Mouse (Mus musculus): ENCODE measurements around the gene Otogl. TPM values are rescaled to one million over a fixed set of nuclear protein-coding genes. Genes with fewer than 3 reads are reported as not detected.

Gene Otogl
- polyA plus RNA-seq, 1 experiment from 2014 or later, result 0.10 TPM

DNA sequence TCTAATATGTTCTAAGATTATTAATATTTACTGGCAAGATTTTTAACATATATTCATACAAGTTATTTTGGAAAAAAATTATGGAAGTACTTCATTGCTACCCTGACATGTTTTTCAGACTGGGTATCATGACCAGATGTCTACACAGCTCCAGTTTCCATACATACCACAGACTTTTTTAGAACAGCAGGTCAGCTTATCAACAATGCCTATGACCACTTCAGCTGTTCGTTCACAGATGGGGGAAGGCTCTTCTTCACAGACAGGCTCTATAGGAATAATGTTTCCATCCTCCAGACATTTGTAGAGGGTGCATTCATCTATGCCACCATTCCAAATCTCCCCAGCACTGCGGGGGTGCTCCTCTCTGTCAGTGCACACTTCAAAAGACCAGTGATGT is 132.4 kb downstream of the Otogl start:
- 82% methylated on average over 2 of the region's 2 CpGs for WGBS
- no peaks in the 10 kb centered on the region for H3K4me1 ChIP-seq
- DNase-seq (ENCODE audit: low spot score), result no peak
- H3K36me3 ChIP-seq (replicated peaks), result no peaks in the 10 kb centered on the region
- H3K4me3 ChIP-seq, result no peak overlapping the region
- no peaks in the 10 kb centered on the region for H3K27me3 ChIP-seq (replicated peaks; ENCODE audit: low read depth, poor library complexity, severe bottlenecking)
- H3K27ac ChIP-seq (replicated peaks), result no peak overlapping the region
- H3K9me3 ChIP-seq, result no peaks in the 10 kb centered on the region

DNA sequence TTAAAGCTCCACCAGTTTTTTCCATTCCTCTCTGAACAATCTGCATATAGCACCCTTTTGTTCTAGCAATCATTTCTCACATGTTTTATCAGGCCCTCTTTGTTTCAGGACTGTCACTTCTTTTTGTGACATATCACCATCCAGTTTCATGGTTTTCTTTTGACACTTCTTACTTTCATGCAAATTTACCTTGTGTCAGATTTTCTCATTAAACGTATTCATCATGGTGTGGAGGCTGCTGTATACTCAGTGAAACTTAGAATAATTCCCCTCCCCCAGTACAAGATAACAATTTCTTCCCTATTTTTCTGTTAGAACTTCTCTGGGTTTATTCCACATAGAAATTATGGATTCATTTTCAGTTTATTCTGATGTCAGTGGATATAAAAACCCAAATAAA is 152.3 kb downstream of the Otogl start:
- H3K9me3 ChIP-seq, result no peaks in the 10 kb centered on the region
- 78% methylated on average over 1 of the region's 1 CpGs for WGBS
- no peaks in the 10 kb centered on the region for H3K4me1 ChIP-seq
- H3K27ac ChIP-seq (replicated peaks), result no peak overlapping the region
- H3K4me3 ChIP-seq, result no peak overlapping the region
- H3K36me3 ChIP-seq (replicated peaks), result no peaks in the 10 kb centered on the region
- DNase-seq (ENCODE audit: low spot score), result no peak
- no peaks in the 10 kb centered on the region for H3K27me3 ChIP-seq (replicated peaks; ENCODE audit: low read depth, poor library complexity, severe bottlenecking)

DNA sequence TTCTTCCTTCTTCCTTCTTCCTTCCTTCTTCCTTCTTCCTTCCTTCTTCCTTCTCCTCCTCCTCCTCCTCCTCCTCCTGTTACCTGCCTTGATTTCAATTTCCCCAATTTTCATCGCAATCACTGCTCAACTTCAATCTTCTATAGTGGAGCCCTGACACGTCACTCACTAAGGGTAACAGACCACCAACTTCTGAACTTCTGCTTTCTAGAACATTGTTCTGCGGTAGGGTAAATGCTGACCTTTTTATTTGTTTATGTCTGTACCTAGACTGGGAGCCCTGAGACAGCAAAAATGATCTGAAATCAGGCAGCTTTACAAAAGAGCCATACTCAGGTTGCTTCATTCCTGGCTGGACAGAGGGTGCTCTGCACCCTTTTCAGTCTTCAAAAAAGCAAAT is 158.5 kb downstream of the Otogl start:
- DNase-seq (ENCODE audit: low spot score), result no peak
- Histone ChIP-seq H3K4me1 (peaks cover 14% of the 10 kb centered on the region), H3K27me3 (replicated peaks; ENCODE audit: low read depth, poor library complexity, severe bottlenecking) (no peaks in the 10 kb centered on the region), H3K4me3 (no peak overlapping the region), H3K27ac (replicated peaks) (no peak overlapping the region), H3K9me3 (no peaks in the 10 kb centered on the region), H3K36me3 (replicated peaks) (no peaks in the 10 kb centered on the region)
- WGBS, result 89% methylated on average over 3 of the region's 3 CpGs

DNA sequence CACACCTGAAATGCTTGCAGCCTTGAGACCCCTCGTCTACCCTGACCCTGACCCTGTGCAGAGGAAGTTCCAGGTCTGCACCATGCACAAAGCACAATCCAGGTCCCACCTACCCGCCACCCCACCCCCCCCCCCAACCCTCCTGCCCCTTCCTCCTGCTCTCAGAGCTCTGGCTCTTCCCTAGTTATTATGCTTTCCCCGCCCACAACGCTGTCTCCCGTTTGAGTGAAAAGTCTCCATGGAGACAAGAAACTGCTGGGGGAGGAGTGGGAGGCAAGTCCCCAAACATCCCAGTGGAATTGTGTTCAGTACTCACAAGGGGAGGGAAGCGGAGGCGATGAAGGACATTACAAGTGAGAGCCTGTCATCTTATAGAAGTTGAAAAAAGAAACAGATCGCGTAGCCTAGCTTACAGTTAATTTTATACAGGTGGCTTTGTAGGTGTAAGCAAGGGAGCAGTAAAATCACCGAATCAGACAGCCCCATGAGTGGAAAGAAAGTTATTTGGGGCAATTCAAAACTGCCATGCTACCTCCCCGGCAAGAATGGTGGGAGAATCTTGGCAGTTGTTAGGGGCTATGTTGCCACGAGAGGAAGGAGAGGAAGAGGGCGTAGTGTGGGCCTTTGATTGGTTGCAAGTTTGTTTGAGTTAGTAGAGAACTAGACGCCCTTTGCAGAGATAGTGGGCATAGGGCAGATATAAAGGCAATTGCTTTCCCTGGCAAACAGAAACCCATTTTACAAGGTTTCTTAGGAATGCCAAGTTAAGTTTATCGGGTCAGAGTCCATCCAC is 159.4 kb downstream of the Otogl start:
- peaks cover 14% of the 10 kb centered on the region for H3K4me1 ChIP-seq
- no peaks in the 10 kb centered on the region for H3K9me3 ChIP-seq
- H3K27me3 ChIP-seq (replicated peaks; ENCODE audit: low read depth, poor library complexity, severe bottlenecking), result no peaks in the 10 kb centered on the region
- peak; percentile 37 for DNase-seq (ENCODE audit: low spot score)
- H3K27ac ChIP-seq (replicated peaks), result no peak overlapping the region
- no peaks in the 10 kb centered on the region for H3K36me3 ChIP-seq (replicated peaks)
- 32% methylated on average over 15 of the region's 15 CpGs for whole genome bisulfite sequencing
- peak overlapping the region; percentile 41 for H3K4me3 ChIP-seq

DNA sequence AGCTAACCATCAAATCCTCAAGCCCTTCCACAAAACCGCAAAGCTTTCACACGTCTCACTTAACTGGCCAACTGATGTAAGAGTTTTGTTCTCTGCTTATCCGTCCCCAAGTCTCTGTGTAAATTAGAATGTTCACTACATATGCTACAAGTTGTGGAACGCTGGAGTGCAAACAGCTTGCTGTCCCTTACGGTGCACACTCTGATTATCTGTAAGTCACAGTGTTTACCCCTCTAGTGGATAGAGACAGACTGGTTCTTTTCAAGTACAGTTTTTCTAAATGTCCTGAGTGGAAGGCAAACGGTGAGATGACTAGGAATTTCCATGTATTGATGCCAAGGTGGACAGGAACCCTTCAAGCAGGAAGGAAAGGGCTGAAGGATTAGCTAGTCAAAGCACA is 160.0 kb downstream of the Otogl start:
- no peak for DNase-seq (ENCODE audit: low spot score)
- 39% methylated on average over 6 of the region's 6 CpGs for WGBS

DNA sequence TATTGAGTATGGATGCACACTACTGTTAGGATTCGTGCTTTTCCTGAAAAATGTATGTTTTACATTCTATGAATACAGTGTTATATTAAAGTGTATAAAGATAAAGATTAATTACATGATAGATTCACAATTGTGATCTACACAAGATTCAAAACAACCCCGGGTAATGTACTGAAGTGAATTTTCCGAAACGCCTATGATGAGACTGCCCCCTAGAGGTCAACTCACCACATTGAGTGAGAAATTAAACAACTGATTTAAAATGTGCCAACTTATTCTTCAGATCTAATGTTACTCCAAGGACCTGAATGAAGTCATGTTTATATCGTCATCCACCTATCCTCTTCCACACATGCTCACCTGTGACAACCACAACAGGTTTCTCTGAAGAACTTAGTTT is 164.4 kb downstream of the Otogl start:
- Histone ChIP-seq H3K9me3 (no peaks in the 10 kb centered on the region), H3K36me3 (replicated peaks) (no peaks in the 10 kb centered on the region), H3K27ac (replicated peaks) (no peak overlapping the region), H3K4me3 (no peak overlapping the region), H3K27me3 (replicated peaks; ENCODE audit: low read depth, poor library complexity, severe bottlenecking) (no peaks in the 10 kb centered on the region), H3K4me1 (peaks cover 9% of the 10 kb centered on the region)
- 22% methylated on average over 5 of the region's 5 CpGs for WGBS
- peak; percentile 11 for DNase-seq (ENCODE audit: low spot score)

More for the DNA sequence above, 160.0 kb downstream of the Otogl start:
- H3K9me3 ChIP-seq, result no peaks in the 10 kb centered on the region
- H3K27me3 ChIP-seq (replicated peaks; ENCODE audit: low read depth, poor library complexity, severe bottlenecking), result no peaks in the 10 kb centered on the region
- H3K4me1 ChIP-seq, result peaks cover 14% of the 10 kb centered on the region
- peak overlapping the region; percentile 41 for H3K4me3 ChIP-seq
- no peaks in the 10 kb centered on the region for H3K36me3 ChIP-seq (replicated peaks)
- no peak overlapping the region for H3K27ac ChIP-seq (replicated peaks)

DNA sequence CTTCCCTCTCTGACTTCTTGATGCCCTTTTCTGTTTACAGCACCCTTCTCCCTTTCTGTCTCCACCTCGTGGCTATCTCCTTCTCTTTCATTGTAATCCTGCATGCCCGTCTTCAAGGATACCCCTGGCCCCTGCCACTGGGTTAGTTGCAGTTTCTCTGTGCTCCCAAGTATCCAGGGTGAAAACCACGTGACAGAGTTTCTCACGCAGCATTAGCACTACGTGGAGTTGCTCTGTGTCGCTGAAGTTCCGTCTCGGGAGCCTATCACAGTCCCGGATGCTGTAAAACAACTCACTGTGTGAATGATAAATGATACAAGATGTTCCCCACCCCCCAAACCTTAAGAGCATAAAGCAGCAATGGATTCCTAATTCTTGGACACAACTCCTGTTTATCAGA is 165.2 kb downstream of the Otogl start:
- Histone ChIP-seq H3K27me3 (replicated peaks; ENCODE audit: low read depth, poor library complexity, severe bottlenecking) (no peaks in the 10 kb centered on the region), H3K36me3 (replicated peaks) (no peaks in the 10 kb centered on the region), H3K4me3 (no peak overlapping the region), H3K4me1 (peaks cover under 1% of the 10 kb centered on the region), H3K27ac (replicated peaks) (no peak overlapping the region), H3K9me3 (no peaks in the 10 kb centered on the region)
- 30% methylated on average over 9 of the region's 9 CpGs for WGBS
- no peak for DNase-seq (ENCODE audit: low spot score)

DNA sequence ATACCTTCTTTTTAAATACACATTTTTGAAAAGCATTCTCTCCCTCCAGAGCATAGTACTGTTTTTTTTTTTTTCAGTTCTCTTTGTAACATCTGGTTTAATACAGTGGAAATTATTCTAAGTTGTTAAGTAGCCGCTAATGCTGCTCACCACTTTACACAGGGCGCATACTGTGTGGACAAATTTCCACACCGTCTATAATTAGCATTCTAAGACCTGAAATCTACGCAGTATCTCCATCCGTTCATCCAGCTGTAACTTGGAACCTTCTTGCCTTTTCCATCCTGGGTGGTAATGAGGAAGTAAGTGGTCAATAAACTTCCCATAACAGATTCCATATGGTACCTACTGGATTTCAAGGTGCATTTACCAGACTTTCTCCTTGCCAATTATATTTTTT is 172.1 kb downstream of the Otogl start:
- no peaks in the 10 kb centered on the region for H3K36me3 ChIP-seq (replicated peaks)
- no peak for DNase-seq (ENCODE audit: low spot score)

DNA sequence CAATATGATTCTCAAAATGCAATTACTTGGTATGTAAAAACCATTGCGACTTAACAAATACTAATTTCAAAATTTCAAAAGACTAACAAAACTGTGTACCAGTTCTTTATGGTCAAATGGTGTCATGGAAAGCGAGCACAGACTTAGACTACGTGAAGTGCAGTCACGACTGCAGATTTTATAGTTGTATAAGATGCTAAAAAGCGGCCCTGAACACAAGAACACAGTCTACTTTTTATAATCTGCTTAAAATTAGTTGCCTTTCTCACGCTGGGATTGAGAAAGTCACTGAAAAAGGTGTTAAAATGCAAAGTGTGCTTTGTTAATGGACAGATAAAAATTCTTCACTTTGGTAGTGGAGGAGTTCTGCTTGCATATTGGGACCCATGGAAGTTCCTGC is 174.2 kb downstream of the Otogl start:
- Histone ChIP-seq H3K4me1 (no peaks in the 10 kb centered on the region), H3K4me3 (no peak overlapping the region), H3K27ac (replicated peaks) (no peak overlapping the region), H3K36me3 (replicated peaks) (no peaks in the 10 kb centered on the region), H3K27me3 (replicated peaks; ENCODE audit: low read depth, poor library complexity, severe bottlenecking) (no peaks in the 10 kb centered on the region), H3K9me3 (no peaks in the 10 kb centered on the region)
- no peak for DNase-seq (ENCODE audit: low spot score)
- WGBS, result 86% methylated on average over 6 of the region's 6 CpGs

More for the DNA sequence above, 172.1 kb downstream of the Otogl start:
- H3K27me3 ChIP-seq (replicated peaks; ENCODE audit: low read depth, poor library complexity, severe bottlenecking), result no peaks in the 10 kb centered on the region
- H3K27ac ChIP-seq (replicated peaks), result no peak overlapping the region
- no peak overlapping the region for H3K4me3 ChIP-seq
- H3K4me1 ChIP-seq, result no peaks in the 10 kb centered on the region
- 79% methylated on average over 5 of the region's 5 CpGs for WGBS
- H3K9me3 ChIP-seq, result no peaks in the 10 kb centered on the region

DNA sequence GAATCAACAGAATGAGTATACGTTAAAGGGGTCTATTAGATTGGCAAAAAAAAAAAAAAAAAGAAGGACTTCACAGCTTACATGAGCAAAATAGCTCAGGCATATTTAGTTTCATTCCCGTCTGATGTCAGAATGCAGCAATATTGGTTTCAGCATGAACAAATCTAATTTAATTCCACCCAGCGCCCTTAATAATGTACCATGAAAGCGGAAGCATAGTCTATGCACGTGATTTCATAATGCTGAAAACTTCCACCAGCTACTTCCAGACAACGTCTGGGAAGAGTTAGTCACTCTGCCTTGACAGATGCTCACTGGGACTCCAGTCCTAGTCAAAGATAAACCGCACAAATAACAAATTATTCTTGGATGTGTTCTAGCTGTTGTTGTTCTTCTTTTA is 176.5 kb downstream of the Otogl start:
- no peaks in the 10 kb centered on the region for H3K27me3 ChIP-seq (replicated peaks; ENCODE audit: low read depth, poor library complexity, severe bottlenecking)
- no peak for DNase-seq (ENCODE audit: low spot score)
- H3K4me3 ChIP-seq, result no peak overlapping the region
- H3K27ac ChIP-seq (replicated peaks), result no peak overlapping the region
- 67% methylated on average over 7 of the region's 7 CpGs for WGBS
- no peaks in the 10 kb centered on the region for H3K9me3 ChIP-seq
- H3K36me3 ChIP-seq (replicated peaks), result no peaks in the 10 kb centered on the region
- H3K4me1 ChIP-seq, result no peaks in the 10 kb centered on the region

DNA sequence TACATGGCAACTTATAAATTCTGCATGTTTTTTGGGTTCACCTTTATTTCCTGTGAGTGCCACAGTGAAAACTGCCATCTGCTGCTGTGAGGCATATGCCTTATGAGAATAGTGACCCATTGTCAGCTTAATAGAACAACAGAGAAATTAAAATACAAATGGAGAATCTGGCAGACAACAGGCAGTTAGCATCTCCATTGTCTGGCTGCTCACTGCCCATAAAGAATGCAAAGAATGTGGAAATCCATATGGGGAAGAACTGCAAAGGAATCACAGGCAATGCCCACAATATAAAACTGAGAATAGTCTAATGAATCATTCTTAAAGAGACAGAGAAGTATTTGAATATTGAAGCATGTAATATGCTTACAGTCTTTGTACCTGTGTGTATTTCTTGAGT is 177.6 kb downstream of the Otogl start:
- Histone ChIP-seq H3K36me3 (replicated peaks) (no peaks in the 10 kb centered on the region), H3K4me3 (no peak overlapping the region), H3K9me3 (no peaks in the 10 kb centered on the region), H3K27me3 (replicated peaks; ENCODE audit: low read depth, poor library complexity, severe bottlenecking) (no peaks in the 10 kb centered on the region), H3K27ac (replicated peaks) (no peak overlapping the region), H3K4me1 (no peaks in the 10 kb centered on the region)
- DNase-seq (ENCODE audit: low spot score), result no peak

DNA sequence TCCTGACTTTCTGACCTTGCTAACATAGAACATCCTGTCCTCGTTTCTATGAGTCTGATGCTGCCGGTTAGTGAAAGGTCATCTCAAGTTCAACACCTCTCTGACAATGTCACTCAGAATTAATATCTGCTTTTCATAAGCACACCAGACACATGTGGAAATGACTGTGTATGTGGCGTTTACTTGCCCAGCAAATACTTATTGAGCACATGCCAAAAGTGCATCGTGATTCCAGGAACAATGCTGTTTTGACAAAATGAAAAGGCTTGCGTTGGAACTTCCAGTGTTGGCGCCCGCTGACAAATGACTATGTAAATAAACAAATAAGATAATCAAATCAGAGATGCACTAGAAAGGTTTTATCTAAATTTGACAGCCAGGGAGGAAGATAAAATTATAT is 186.3 kb downstream of the Otogl start:
- Histone ChIP-seq H3K27ac (replicated peaks) (no peak overlapping the region), H3K27me3 (replicated peaks; ENCODE audit: low read depth, poor library complexity, severe bottlenecking) (no peaks in the 10 kb centered on the region), H3K4me3 (no peak overlapping the region), H3K36me3 (replicated peaks) (no peaks in the 10 kb centered on the region), H3K9me3 (no peaks in the 10 kb centered on the region), H3K4me1 (no peaks in the 10 kb centered on the region)
- DNase-seq (ENCODE audit: low spot score), result no peak
- 55% methylated on average over 7 of the region's 7 CpGs for WGBS

DNA sequence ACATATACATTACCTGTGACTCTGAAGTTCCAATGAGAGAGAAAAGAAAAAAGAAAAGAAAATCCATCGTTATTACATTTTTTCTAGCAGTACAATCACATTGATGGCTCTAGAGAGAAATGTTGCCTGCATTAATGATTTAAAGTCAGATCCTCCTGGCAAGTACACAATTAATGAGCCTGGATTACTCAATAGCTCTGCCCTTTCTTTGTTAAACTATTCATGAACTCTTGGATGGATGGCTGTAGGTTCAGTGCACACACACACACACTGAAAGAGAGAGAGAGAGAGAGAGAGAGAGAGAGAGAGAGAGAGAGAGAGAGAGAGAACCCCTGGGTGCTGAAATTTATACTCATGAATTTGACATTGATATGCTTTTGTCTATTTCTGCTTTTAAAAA is 192.1 kb downstream of the Otogl start, which contains the start of gene Ptprq:
TSS of gene Ptprq (minus strand) at position 246 of the 400 bp plus-strand sequence.
- no peaks in the 10 kb centered on the region for H3K9me3 ChIP-seq

More for the DNA sequence above, 192.1 kb downstream of the Otogl start, which contains the start of gene Ptprq:
- DNase-seq (ENCODE audit: low spot score), result no peak
- WGBS, result 73% methylated on average over 1 of the region's 1 CpGs
- no peaks in the 10 kb centered on the region for H3K27me3 ChIP-seq (replicated peaks; ENCODE audit: low read depth, poor library complexity, severe bottlenecking)
- no peak within 1 kb of the TSS for H3K27ac ChIP-seq (replicated peaks)
- H3K4me1 ChIP-seq, result no peaks in the 10 kb centered on the region
- no peak within 1 kb of the TSS for H3K4me3 ChIP-seq
- H3K36me3 ChIP-seq (replicated peaks), result no peaks in the 10 kb centered on the region
